Mouse (Mus musculus): ENCODE measurements around the gene Tsga10ip. TPM values are rescaled to one million over a fixed set of nuclear protein-coding genes. Genes with fewer than 3 reads are reported as not detected.

The Tsga10ip gene
- polyA plus RNA-seq, 1 experiment from 2014 or later = 0.39 TPM

DNA sequence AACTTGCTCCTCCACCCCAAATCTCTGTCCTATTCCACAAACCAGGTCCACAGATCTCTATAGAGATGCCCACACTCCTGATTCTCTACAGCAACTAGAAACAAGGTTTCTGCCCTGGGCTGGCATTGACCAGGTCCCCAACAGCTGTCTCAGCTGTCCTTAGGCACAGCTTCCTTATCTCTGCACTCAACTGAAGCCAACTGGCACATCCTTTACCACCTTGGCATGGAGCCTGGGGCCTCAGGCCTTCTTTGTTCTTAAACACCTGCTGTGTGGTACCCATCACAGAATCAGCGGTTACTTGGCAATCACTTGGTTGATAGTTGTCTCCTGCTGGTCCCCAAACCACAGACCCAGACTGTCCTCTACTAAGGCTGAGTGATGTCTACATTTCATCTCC, 28.1 kb upstream of the Tsga10ip start:
- H3K4me3 ChIP-seq = no peak overlapping the region
- H3K27me3 ChIP-seq (ENCODE audit: low read depth, poor library complexity, severe bottlenecking) = no peaks in the 10 kb centered on the region
- H3K36me3 ChIP-seq = peaks cover 20% of the 10 kb centered on the region
- no peaks in the 10 kb centered on the region for H3K9me3 ChIP-seq (replicated peaks)
- no peak overlapping the region for H3K27ac ChIP-seq (replicated peaks)
- WGBS = 95% methylated on average over 1 of the region's 1 CpGs
- no peak for DNase-seq (ENCODE audit: low spot score)
- peaks cover 33% of the 10 kb centered on the region for H3K4me1 ChIP-seq

DNA sequence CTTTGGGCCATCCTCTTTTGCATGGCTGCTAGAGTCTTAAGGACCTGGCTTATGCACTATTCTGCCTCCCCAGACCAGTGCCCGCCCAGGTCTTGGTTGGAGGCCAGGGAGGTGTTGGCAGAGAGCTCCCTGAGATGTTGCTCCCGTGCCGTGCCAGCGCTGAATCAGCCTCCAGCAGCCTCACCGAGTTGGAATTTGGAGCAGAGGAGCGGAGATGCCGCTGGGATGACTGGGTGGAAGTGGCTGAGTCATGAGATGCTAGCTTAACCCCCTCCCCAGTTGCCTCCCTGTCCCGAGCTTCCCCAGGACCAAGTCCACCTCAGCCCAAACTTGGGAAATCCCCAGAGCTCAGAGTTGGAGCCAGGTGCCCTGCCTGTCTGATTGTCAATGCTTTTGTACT, 27.5 kb upstream of the Tsga10ip start:
- peaks cover 20% of the 10 kb centered on the region for H3K36me3 ChIP-seq
- 76% methylated on average over 8 of the region's 8 CpGs for WGBS
- no peak for DNase-seq (ENCODE audit: low spot score)
- no peaks in the 10 kb centered on the region for H3K27me3 ChIP-seq (ENCODE audit: low read depth, poor library complexity, severe bottlenecking)
- no peak overlapping the region for H3K27ac ChIP-seq (replicated peaks)
- H3K9me3 ChIP-seq (replicated peaks) = no peaks in the 10 kb centered on the region
- H3K4me3 ChIP-seq = no peak overlapping the region
- peaks cover 33% of the 10 kb centered on the region for H3K4me1 ChIP-seq

DNA sequence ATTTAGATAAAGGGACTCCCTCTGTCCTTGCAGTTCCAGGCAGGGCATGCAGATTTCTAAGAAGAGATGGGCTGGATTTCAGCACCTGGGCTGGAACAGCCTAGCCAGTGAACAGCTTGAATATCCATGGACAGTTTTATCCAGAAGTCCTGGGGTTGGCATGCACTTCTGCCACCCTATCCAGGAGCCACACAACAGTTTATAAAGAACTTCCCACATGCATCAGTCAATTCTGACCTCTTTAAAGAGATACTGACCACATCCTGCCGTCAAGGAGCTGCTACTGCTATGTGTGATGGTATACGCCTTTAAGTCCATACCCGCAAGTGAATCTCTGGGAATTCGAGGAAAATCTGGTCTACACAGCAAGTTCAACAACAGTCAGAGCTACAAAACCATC, 26.9 kb upstream of the Tsga10ip start:
- no peak overlapping the region for H3K4me3 ChIP-seq
- no peaks in the 10 kb centered on the region for H3K9me3 ChIP-seq (replicated peaks)
- peaks cover 35% of the 10 kb centered on the region for H3K4me1 ChIP-seq
- H3K36me3 ChIP-seq = peaks cover 20% of the 10 kb centered on the region
- WGBS = 85% methylated on average over 4 of the region's 4 CpGs
- no peak for DNase-seq (ENCODE audit: low spot score)
- H3K27me3 ChIP-seq (ENCODE audit: low read depth, poor library complexity, severe bottlenecking) = no peaks in the 10 kb centered on the region
- no peak overlapping the region for H3K27ac ChIP-seq (replicated peaks)

DNA sequence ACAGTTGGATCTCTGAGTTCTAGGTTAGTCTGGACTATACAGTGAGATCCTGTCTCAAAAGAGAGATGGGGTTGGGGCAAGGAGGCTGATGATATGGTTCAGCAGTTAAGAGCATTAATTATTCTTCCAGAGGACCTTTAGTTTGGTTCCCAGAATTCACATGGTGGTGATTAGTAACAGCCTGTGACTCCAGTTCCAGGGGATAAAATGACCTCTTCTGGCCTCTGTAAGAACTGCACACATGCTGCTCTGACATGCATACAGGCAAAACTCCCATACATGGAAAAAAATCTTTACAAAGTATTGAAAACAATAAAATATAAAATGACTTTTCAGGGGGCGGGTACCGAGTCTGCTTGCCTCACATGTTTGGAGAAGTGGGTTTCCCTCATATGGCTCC, 25.8 kb upstream of the Tsga10ip start:
- WGBS = 82% methylated on average over 2 of the region's 2 CpGs
- peaks cover 24% of the 10 kb centered on the region for H3K36me3 ChIP-seq
- no peaks in the 10 kb centered on the region for H3K9me3 ChIP-seq (replicated peaks)
- H3K27me3 ChIP-seq (ENCODE audit: low read depth, poor library complexity, severe bottlenecking) = no peaks in the 10 kb centered on the region
- no peak overlapping the region for H3K4me3 ChIP-seq
- H3K4me1 ChIP-seq = peaks cover 35% of the 10 kb centered on the region
- DNase-seq (ENCODE audit: low spot score) = no peak
- no peak overlapping the region for H3K27ac ChIP-seq (replicated peaks)

DNA sequence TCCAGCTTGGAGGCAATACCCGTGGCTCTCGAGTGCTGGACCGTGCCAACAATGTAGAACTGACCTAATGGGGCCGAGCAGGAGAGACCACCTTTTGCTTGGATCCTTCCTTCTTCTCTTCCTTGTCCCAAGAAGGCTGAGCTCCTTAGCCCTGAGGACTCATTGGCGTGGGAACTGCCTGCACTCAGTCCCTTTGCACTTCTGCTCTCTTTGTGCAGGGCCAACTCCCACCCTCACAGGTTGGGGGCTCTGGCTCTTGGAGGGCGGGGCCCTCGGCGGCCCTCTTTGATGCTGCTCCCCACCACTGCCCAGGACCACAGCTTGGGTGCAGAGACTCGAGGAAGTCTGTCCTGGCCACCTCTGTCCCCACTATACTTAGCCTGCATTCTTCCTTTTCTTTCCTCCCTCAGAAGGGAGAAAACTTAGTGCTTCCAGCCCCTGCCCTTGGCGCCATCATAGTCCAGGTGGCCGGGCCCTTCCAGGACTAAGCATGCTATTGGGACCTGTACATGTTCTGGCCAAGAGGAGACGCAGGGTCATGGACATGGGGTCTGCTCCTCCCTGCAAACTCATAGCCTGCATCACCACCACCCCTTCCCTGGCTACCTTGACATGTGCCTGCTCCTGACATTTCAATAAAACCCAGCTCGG, 24.4 kb upstream of the Tsga10ip start:
- Histone ChIP-seq H3K9me3 (replicated peaks) (no peaks in the 10 kb centered on the region), H3K27me3 (ENCODE audit: low read depth, poor library complexity, severe bottlenecking) (no peaks in the 10 kb centered on the region), H3K27ac (replicated peaks) (0 out of 2 replicates have a peak overlapping the region, but pooled peaks have one; percentile 97), H3K36me3 (peaks cover 38% of the 10 kb centered on the region), H3K4me1 (peaks cover 39% of the 10 kb centered on the region), H3K4me3 (peak overlapping the region; percentile 89)
- DNase-seq (ENCODE audit: low spot score) = no peak
- 93% methylated on average over 13 of the region's 13 CpGs for WGBS

DNA sequence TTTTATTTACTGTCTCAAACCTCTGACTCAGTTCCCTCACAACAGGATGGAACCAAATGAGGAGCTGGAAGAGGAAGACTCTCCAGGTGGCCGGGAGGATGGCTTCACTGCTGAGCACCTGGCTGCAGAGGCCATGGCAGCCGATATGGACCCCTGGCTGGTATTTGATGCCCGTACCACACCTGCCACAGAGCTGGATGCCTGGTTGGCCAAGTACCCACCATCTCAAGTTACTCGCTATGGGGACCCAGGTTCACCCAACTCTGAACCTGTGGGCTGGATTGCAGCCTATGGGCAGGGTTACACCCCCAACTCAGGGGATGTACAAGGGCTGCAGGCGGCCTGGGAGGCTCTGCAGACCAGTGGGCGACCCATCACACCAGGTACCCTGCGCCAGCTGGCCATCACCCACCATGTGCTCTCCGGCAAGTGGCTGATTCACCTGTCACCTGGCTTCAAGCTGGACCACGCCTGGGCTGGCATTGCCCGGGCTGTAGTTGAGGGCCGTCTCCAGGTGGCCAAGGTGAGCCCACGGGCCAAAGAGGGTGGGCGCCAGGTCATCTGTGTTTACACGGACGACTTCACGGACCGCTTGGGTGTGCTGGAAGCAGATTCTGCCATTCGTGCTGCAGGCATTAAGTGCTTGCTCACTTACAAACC, 23.7 kb upstream of the Tsga10ip start:
- H3K4me3 ChIP-seq = peak overlapping the region; percentile 89
- H3K36me3 ChIP-seq = peaks cover 45% of the 10 kb centered on the region
- peak overlapping the region; percentile 97 for H3K27ac ChIP-seq (replicated peaks)
- 92% methylated on average over 18 of the region's 18 CpGs for WGBS
- no peak for DNase-seq (ENCODE audit: low spot score)
- peaks cover 39% of the 10 kb centered on the region for H3K4me1 ChIP-seq
- H3K9me3 ChIP-seq (replicated peaks) = no peaks in the 10 kb centered on the region
- H3K27me3 ChIP-seq (ENCODE audit: low read depth, poor library complexity, severe bottlenecking) = no peaks in the 10 kb centered on the region

DNA sequence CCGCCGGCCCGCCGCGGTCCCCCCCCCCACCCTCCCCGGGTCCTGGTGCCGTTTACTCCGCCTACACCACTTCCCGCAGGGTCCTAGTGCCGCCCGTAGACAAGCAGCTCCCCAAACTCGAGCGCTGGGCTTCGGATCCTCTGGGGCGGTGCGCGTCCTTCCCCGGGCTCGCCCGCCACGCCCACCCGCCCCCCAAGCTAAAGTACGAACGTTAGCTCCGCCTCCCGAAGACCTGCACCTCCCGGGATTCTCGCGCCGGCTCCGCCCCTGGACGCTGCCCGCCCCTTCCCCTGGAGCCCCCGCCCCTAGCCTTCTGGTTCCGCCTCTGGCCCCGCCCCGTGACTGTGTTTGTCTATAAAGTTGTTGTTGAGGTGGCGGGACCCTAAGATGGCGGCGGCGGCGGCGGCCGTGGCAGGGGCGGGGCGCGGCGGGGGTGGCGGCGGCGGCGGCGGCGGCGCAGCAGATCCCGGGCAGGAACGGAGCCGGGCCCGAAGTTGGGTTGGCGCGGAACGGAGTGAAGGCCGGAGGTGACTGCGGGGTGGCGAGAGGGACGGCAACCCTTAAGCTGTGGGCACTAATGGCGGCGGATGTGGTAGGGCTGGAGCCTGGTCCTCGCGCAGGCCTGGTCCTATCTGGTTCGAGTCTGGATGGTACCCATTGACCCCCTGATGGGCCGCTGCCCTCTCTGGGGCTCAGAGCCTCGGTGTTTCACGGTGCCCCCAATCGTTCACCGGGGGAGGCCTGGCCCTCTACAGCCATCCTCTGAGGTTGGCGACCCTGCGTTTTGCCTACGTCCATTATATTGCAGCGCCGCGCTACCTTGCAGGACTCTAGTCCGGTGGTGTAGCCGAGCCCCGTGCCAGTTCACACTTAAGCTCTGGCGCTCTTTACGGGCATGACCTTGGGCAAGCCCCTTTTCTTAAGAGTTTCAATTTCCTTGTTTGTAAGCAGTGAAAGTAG, 22.7 kb upstream of the Tsga10ip start, which contains the start of the genes Drap1 and AI837181:
TSS of gene Drap1 (minus strand) at position 198 of the 960 bp plus-strand sequence.
TSS of gene AI837181 (plus strand) at position 363 of the 960 bp plus-strand sequence.
- DNase-seq (ENCODE audit: low spot score) = peak; percentile 98

DNA sequence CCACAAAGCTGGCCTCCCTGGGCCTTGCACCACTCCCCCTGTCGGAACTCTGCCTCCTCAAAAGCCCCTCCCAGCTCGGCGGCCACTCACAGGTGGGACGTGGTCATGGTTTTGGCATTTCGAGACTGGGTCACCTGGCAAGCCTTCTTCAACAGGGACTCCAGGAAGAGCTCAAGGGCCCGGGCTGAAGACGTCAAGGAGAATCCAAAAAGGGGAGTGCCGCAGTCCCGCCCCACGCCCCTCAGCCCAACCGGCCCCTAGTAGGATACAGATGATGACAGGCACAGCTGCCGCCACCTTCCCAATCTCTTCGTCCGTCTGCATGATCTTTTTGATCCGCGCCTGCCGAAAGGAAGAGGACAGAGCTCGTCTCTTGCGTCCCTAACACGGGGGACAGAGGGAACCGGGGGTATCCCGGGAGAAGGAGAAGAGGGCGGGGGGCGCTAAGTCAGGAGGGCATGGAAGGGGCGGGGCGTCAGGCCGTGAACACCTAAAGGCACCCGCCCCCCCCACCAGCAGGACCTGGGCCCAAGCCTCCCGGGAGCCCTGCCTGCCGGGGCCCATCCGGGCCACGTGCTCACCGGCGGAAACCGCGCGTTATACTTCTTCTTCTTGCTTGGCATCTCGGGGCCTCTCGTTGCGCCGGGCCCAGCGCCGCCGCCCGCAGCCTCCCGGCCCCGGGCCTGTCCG, 21.9 kb upstream of the Tsga10ip start:
- no peaks in the 10 kb centered on the region for H3K9me3 ChIP-seq (replicated peaks)
- peak overlapping the region; percentile 89 for H3K4me3 ChIP-seq
- H3K36me3 ChIP-seq = peaks cover 60% of the 10 kb centered on the region
- H3K27me3 ChIP-seq (ENCODE audit: low read depth, poor library complexity, severe bottlenecking) = no peaks in the 10 kb centered on the region
- no peak for DNase-seq (ENCODE audit: low spot score)
- 2% methylated on average over 48 of the region's 48 CpGs for WGBS
- peaks cover 39% of the 10 kb centered on the region for H3K4me1 ChIP-seq
- H3K27ac ChIP-seq (replicated peaks) = peak overlapping the region; percentile 97

More for the DNA sequence above, 22.7 kb upstream of the Tsga10ip start, which contains the start of the genes Drap1 and AI837181:
- WGBS = under 1% methylated on average over 83 of the region's 87 CpGs
- peaks cover 39% of the 10 kb centered on the region for H3K4me1 ChIP-seq
- peak within 1 kb of the TSS; percentile 97 for H3K27ac ChIP-seq (replicated peaks)
- peaks cover 55% of the 10 kb centered on the region for H3K36me3 ChIP-seq
- H3K4me3 ChIP-seq = peak within 1 kb of the TSS; percentile 89
- no peaks in the 10 kb centered on the region for H3K27me3 ChIP-seq (ENCODE audit: low read depth, poor library complexity, severe bottlenecking)
- H3K9me3 ChIP-seq (replicated peaks) = no peaks in the 10 kb centered on the region

DNA sequence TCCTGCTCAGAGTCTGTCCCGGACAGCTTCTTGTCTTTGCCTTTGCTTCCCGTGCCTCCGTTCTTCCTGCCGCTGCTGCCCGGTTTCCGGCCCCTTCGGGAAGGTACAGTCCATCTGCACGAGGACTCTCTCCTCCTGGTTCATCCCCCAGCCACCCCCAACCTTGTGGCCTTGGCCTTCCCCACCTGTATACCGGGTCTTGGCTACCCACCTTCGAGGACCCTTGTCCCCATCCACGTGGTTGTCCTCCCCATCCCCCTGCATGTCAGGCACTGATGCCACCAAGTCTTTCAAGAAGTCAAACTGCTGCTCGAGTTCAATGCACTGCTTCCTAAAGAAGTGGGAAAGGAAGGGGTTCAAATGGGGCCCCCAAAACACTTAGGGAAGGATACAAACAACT, 21.2 kb upstream of the Tsga10ip start:
- Histone ChIP-seq H3K4me3 (peak overlapping the region; percentile 89), H3K27me3 (ENCODE audit: low read depth, poor library complexity, severe bottlenecking) (no peaks in the 10 kb centered on the region), H3K9me3 (replicated peaks) (no peaks in the 10 kb centered on the region), H3K27ac (replicated peaks) (peak overlapping the region; percentile 97), H3K36me3 (peaks cover 60% of the 10 kb centered on the region), H3K4me1 (peaks cover 39% of the 10 kb centered on the region)
- no peak for DNase-seq (ENCODE audit: low spot score)
- WGBS = 73% methylated on average over 12 of the region's 12 CpGs

DNA sequence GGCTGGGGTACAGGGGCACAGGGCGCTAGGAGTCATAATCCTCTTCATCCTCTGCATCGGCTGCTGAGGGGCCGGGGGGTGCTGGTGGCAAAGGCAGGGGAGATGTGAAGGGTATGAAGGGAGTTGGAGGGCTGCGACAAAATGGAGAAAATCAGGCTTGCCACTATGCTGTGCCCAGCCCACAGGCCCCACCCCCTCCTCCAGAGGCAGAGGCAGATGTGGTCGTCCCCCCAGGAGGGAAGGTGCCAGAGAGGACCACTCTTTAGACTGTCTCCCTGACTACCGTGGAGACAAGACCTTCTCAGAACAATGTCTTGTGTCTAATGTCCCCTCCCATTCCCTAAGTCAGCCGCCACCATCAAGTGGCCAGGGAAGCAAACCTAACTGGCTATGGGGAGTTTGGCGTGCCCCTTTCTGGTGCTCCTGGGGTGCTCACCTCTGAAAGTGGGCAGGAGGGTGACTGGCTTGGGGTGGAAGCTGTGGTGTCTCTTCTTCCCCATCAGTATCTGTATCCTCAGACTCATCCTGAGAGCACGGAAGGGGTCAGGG, 20.6 kb upstream of the Tsga10ip start:
- DNase-seq (ENCODE audit: low spot score) = no peak
- Histone ChIP-seq H3K36me3 (peaks cover 65% of the 10 kb centered on the region), H3K9me3 (replicated peaks) (no peaks in the 10 kb centered on the region), H3K4me3 (peak overlapping the region; percentile 89), H3K27ac (replicated peaks) (peak overlapping the region; percentile 97; the same call in 1 of the 2 replicates), H3K4me1 (peaks cover 39% of the 10 kb centered on the region), H3K27me3 (ENCODE audit: low read depth, poor library complexity, severe bottlenecking) (no peaks in the 10 kb centered on the region)
- 70% methylated on average over 9 of the region's 9 CpGs for WGBS

DNA sequence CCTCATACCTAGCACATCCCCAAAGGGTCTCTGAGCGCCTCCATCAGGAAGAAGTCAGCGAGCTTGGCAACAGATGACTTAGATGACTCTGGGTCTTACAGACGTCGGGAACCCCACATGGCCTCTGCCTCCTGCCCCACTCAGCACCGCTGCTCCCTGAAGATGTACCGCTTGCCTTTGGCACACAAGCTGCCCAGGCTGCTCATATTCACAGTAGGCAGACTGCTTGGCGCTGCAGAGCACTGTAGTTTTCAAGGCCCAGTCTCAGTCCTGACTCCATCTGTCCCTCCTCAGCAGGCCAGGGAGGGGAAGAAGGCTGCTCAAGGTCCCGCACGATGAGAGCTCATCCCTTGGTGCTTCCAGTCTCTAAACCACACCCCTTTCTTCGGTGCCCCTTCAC, 19.9 kb upstream of the Tsga10ip start:
- no peak for DNase-seq (ENCODE audit: low spot score)
- Histone ChIP-seq H3K4me1 (peaks cover 39% of the 10 kb centered on the region), H3K4me3 (no peak overlapping the region), H3K36me3 (peaks cover 60% of the 10 kb centered on the region), H3K9me3 (replicated peaks) (no peaks in the 10 kb centered on the region), H3K27ac (replicated peaks) (no peak overlapping the region), H3K27me3 (ENCODE audit: low read depth, poor library complexity, severe bottlenecking) (no peaks in the 10 kb centered on the region)
- 88% methylated on average over 10 of the region's 10 CpGs for WGBS

DNA sequence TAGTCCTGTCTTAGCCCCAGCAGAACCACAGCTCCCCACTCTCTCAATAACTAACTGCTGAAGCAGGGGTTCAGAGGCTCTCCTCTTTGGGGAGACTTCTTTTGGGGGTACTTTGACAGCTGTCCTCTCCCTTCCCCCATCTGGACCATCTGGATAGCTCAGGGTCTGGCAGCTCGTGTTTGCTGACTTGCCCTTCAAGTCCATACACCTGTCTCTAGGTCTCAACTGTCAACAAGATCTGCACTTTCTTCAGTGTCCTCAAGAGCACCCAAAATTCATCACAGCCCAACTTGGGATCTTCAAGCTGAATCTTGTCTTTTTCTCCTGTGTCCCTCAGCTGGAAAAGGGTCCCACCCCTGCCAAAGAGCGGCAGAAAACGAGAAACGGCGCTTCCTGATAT, 19.5 kb upstream of the Tsga10ip start:
- 91% methylated on average over 5 of the region's 5 CpGs for WGBS
- no peak for DNase-seq (ENCODE audit: low spot score)
- H3K27ac ChIP-seq (replicated peaks) = no peak overlapping the region
- H3K36me3 ChIP-seq = peaks cover 56% of the 10 kb centered on the region
- H3K9me3 ChIP-seq (replicated peaks) = no peaks in the 10 kb centered on the region
- no peaks in the 10 kb centered on the region for H3K27me3 ChIP-seq (ENCODE audit: low read depth, poor library complexity, severe bottlenecking)
- peaks cover 35% of the 10 kb centered on the region for H3K4me1 ChIP-seq
- no peak overlapping the region for H3K4me3 ChIP-seq

All from midbrain, embryonic 10.5 days (tissue).